Mouse (Mus musculus) megakaryocyte-erythroid progenitor cell, adult 5-6 weeks (primary cell): ENCODE results near the gene Tmem135. TPM values are rescaled to one million over a fixed set of nuclear protein-coding genes. Genes with fewer than 3 reads are reported as not detected.

Source experiments
- ATAC-seq: replicated peaks from 2 replicates; pipeline ENCODE4 v1.8.0; 2016; ENCODE audit warnings: mild to moderate bottlenecking, inconsistent platforms; ENCODE audit not compliant: severe bottlenecking, poor library complexity, low FRiP score, low TSS enrichment
- total RNA-seq, 2 experiments: library from RNA; stranded (forward) in 1 of 2; stranded (reverse) in 1 of 2; fragments of 200-1000, 215-1000 nt in 1 of 2; fragments of >200 nt in 1 of 2; fragmentation: Nextera tagmentation in 1 of 2; gene quantifications; 2 replicates each; pipeline ENCODE4 v1.2.3; 2014 to 2017

Tmem135 gene
- total RNA-seq, 2 experiments from 2014 or later = 19.1 to 21.9 TPM

- ATAC-seq = no peak
Measured at GRCm38 (mm10) chr7:89232499-89233145, 171.4 kb downstream of the Tmem135 start.

GRCm38 (mm10) chr7:89231200-89231790 lies 172.7 kb downstream of the Tmem135 start:
- ATAC-seq = no peak

- no peak for ATAC-seq
Measured at GRCm38 (mm10) chr7:89222609-89223008, 181.4 kb downstream of the Tmem135 start.

GRCm38 (mm10) chr7:89216628-89217027 lies 187.4 kb downstream of the Tmem135 start:
- no peak for ATAC-seq

GRCm38 (mm10) chr7:89216118-89216517 lies 187.9 kb downstream of the Tmem135 start:
- ATAC-seq = peak; percentile 73

GRCm38 (mm10) chr7:89215714-89216113 lies 188.3 kb downstream of the Tmem135 start:
- ATAC-seq = no peak

GRCm38 (mm10) chr7:89210506-89210905 lies 193.5 kb downstream of the Tmem135 start:
- 0 out of 2 replicates have a peak, but pooled peaks have one; percentile 10 for ATAC-seq

GRCm38 (mm10) chr7:89206165-89206564 lies 197.9 kb downstream of the Tmem135 start:
- ATAC-seq = no peak

GRCm38 (mm10) chr7:89205402-89205801 lies 198.6 kb downstream of the Tmem135 start:
- 0 out of 2 replicates have a peak, but pooled peaks have one; percentile 57 for ATAC-seq

- ATAC-seq = no peak
Measured at GRCm38 (mm10) chr7:89203144-89203543, 200.9 kb downstream of the Tmem135 start.

- no peak for ATAC-seq
Measured at GRCm38 (mm10) chr7:89201954-89202353, 202.1 kb downstream of the Tmem135 start.

GRCm38 (mm10) chr7:89198499-89198898 lies 205.5 kb downstream of the Tmem135 start:
- no peak for ATAC-seq

- ATAC-seq = no peak
Measured at GRCm38 (mm10) chr7:89193459-89193858, 210.6 kb downstream of the Tmem135 start.

- no peak for ATAC-seq
Measured at GRCm38 (mm10) chr7:89183928-89184327, 220.1 kb downstream of the Tmem135 start.

GRCm38 (mm10) chr7:89182943-89183342 lies 221.1 kb downstream of the Tmem135 start:
- no peak for ATAC-seq

- no peak for ATAC-seq
Measured at GRCm38 (mm10) chr7:89181285-89181684, 222.7 kb downstream of the Tmem135 start.

- ATAC-seq = no peak
Measured at GRCm38 (mm10) chr7:89178601-89179000, 225.4 kb downstream of the Tmem135 start.

GRCm38 (mm10) chr7:89177926-89178325 lies 226.1 kb downstream of the Tmem135 start:
- no peak for ATAC-seq

- ATAC-seq = no peak
Measured at GRCm38 (mm10) chr7:89174430-89174829, 229.6 kb downstream of the Tmem135 start.

- no peak for ATAC-seq
Measured at GRCm38 (mm10) chr7:89173018-89173417, 231.0 kb downstream of the Tmem135 start.

- ATAC-seq = no peak
Measured at GRCm38 (mm10) chr7:89171790-89172467, 232.1 kb downstream of the Tmem135 start.
